Mouse (Mus musculus): Measurements from ENCODE around the gene Hsf5. TPM values are rescaled to one million over a fixed set of nuclear protein-coding genes. Genes with fewer than 3 reads are reported as not detected.

The Hsf5 gene
- polyA plus RNA-seq, 1 experiment from 2014 or later = 0.41 TPM

- H3K36me3 ChIP-seq (ENCODE audit: control insufficient read depth, insufficient read depth, low read length) = no peaks in the 10 kb centered on the region
- H3K27me3 ChIP-seq (ENCODE audit: control insufficient read depth, insufficient read depth, low read length) = no peaks in the 10 kb centered on the region
- H3K9me3 ChIP-seq (ENCODE audit: control insufficient read depth, low read depth, low read length) = no peaks in the 10 kb centered on the region
- WGBS = 77% methylated on average over 5 of the region's 5 CpGs
- H3K27ac ChIP-seq (ENCODE audit: low read length) = peak overlapping the region; percentile 68; the same call in 1 of the 2 replicates
- H3K4me3 ChIP-seq (ENCODE audit: low read depth, low read length) = no peak overlapping the region
- peak overlapping the region; percentile 43; the same call in 1 of the 2 replicates for H3K4me2 ChIP-seq (replicated peaks; ENCODE audit: low read depth, low read length)
- ATAC-seq (ENCODE audit: insufficient number of reproducible peaks, insufficient read depth, low FRiP score, low read depth) = no peak
- H3K9ac ChIP-seq (replicated peaks; ENCODE audit: low read depth, low read length) = no peak overlapping the region
- peaks cover 8% of the 10 kb centered on the region; the same call in 1 of the 2 replicates for H3K4me1 ChIP-seq (ENCODE audit: control insufficient read depth, insufficient read depth, low read length)
Measured at GRCm38 (mm10) chr11:87708979-87709378, 92.0 kb downstream of the Hsf5 start.

Other genes with a start within 250 kb of the Hsf5 start
- gene Rad51c, start 212.2 kb upstream of the Hsf5 start, polyA plus RNA-seq (2014; fragmentation: Nextera tagmentation; extraction: Ambion mirVana) = 6.0 and 7.2 TPM in 2 replicates
- not detected in 2 replicates for gene Tex14, start 212.1 kb upstream of the Hsf5 start, polyA plus RNA-seq (2014; fragmentation: Nextera tagmentation; extraction: Ambion mirVana)
- gene Gm11492, start 50.5 kb upstream of the Hsf5 start, polyA plus RNA-seq (2014; fragmentation: Nextera tagmentation; extraction: Ambion mirVana) = not detected in 2 replicates
- gene Sept4, start 48.3 kb upstream of the Hsf5 start, polyA plus RNA-seq (2014; fragmentation: Nextera tagmentation; extraction: Ambion mirVana) = 15.7 and 15.8 TPM in 2 replicates
- gene Mtmr4, start 25.0 kb upstream of the Hsf5 start, polyA plus RNA-seq (2014; fragmentation: Nextera tagmentation; extraction: Ambion mirVana) = 30.5 and 32.0 TPM in 2 replicates
- gene Rnf43, start 45.6 kb downstream of the Hsf5 start, polyA plus RNA-seq (2014; fragmentation: Nextera tagmentation; extraction: Ambion mirVana) = 19.7 and 20.2 TPM in 2 replicates
- 133 and 151 TPM in 2 replicates for gene Supt4a, start 120.4 kb downstream of the Hsf5 start, polyA plus RNA-seq (2014; fragmentation: Nextera tagmentation; extraction: Ambion mirVana)
- gene Tspoap1, start 143.4 kb downstream of the Hsf5 start, polyA plus RNA-seq (2014; fragmentation: Nextera tagmentation; extraction: Ambion mirVana) = 3.1 TPM in 2 replicates
- 2.5 and 5.0 TPM in 2 replicates for gene Mpo, start 176.4 kb downstream of the Hsf5 start, polyA plus RNA-seq (2014; fragmentation: Nextera tagmentation; extraction: Ambion mirVana)
- gene Lpo, start 211.1 kb downstream of the Hsf5 start, polyA plus RNA-seq (2014; fragmentation: Nextera tagmentation; extraction: Ambion mirVana) = 0.14 and 0.25 TPM in 2 replicates
- 14.6 and 14.7 TPM in 2 replicates for gene Mks1, start 236.1 kb downstream of the Hsf5 start, polyA plus RNA-seq (2014; fragmentation: Nextera tagmentation; extraction: Ambion mirVana)